Mouse (Mus musculus) gastrocnemius, adult 2 months (tissue): Measurements from ENCODE around the gene Ostc. TPM values are rescaled to one million over a fixed set of nuclear protein-coding genes. Genes with fewer than 3 reads are reported as not detected.

Experiments used
- DNase-seq: peaks from one replicate; pipeline ENCODE4 v3.0.0; 2022
- H3K27ac ChIP-seq: fragments of 200-600 bp; 2 replicates; pipeline ENCODE4 v1.8.1; 2022; ENCODE audit warnings: mild to moderate bottlenecking
- H3K4me3 ChIP-seq: fragments of 200-600 bp; 2 replicates; pipeline ENCODE4 v1.8.1; 2022; ENCODE audit warnings: mild to moderate bottlenecking, moderate library complexity
- CTCF ChIP-seq: fragments of 200-600 bp; IDR thresholded peaks from 2 replicates; pipeline ENCODE4 v1.8.1; 2022; ENCODE audit warnings: antibody characterized with exemption, mild to moderate bottlenecking, moderate library complexity
- intact Hi-C: fragments of 180-260 bp; cut with DNase I; formaldehyde crosslinking; loops from one replicate; pipeline ENCODE4 v1.15.1; 2025
- total RNA-seq, 2 experiments: library from RNA; stranded (reverse); gene quantifications; 2 replicates each; pipeline ENCODE4 v1.2.3; 2021

Gene Ostc
- total RNA-seq, 2 experiments from 2014 or later: 27.9 to 37.7 TPM

DNA sequence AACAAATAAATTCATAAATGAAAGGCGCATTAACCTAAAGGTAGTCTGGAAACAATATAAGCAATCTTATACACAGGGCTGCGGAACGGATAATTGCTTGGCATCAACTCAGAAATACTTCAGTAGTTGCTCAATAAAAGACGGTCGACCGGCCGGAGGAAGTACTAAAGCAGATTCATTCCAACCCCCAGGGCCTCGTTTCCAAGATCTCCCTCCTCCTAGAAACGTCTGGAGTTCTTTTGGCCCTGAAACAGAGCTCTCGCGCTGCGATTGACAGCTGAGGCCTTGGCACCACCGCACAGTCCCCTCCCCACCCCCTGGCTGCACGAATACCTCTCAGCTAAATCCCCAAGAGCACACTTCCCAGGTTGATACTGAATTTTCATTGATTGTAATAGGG is 38.0 kb downstream of the Ostc start:
- Histone ChIP-seq H3K27ac (no peak overlapping the region), H3K4me3 (no peak overlapping the region)
- no peak for DNase-seq
- intact Hi-C loops: no loop called here
- TF ChIP-seq CTCF: no peak

DNA sequence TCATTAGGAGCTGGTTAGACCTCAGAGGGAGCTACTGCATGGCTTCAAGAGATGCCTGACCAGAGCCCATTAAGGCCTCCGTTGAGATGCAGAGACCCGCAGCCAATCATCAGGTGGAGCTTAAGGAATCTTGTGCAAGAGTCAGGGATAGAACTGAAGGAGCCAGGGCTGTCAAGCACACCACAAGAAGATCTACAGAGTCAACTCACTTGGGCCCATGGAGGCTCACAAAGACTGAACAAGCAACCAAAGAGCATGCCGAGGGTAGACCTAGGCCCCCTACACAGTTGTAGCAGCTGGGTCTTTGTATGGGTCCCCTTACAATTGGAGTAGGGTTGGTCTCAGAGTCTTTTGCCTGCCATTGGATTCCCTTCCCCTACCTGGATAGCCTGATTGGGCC is 46.7 kb downstream of the Ostc start:
- no peak overlapping the region for H3K27ac ChIP-seq
- DNase-seq: no peak
- H3K4me3 ChIP-seq: no peak overlapping the region
- intact Hi-C loops: no loop called here
- no peak for TF ChIP-seq CTCF

DNA sequence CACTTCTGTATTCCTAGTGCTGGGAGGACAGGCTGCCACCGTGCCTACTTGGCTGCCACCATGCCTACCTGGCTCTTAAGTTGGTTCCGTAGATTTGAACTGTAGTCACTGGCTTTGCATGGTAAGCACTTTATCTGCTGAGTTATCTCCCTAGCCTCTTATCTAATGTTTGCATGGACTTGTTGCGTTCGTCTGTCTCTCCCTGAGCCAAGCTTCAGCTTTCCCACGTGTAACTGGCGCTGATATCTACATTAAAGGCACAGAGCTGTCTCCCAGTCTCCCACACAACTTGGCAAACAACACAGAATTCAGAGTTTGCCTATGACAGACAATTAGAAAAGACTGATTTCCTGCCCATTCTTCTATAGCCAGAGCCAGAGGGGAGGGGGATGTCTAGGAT is 48.6 kb downstream of the Ostc start:
- no peak overlapping the region for H3K4me3 ChIP-seq
- no peak for TF ChIP-seq CTCF
- intact Hi-C loops: no loop called here
- H3K27ac ChIP-seq: no peak overlapping the region
- no peak for DNase-seq

DNA sequence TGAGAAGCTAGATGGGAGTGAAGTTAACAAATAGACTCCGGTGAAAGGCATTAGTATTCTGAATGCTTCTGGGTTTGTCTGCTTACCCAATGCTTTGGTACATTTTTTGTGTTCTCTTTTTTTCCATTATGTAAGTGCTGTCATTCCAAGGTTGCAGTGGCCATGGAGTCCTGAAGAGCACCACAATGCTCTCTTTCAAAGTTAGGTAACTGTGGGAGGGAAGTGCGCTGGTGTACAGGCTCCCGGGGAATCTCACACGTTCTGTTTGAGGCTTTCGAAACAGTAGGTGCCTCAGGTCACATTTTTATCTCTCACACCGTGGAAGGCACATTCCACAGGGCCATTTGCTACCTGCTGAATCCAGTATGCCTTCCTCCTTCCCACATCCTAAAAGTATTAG is 59.7 kb downstream of the Ostc start:
- intact Hi-C loops: no loop called here
- DNase-seq: no peak
- H3K4me3 ChIP-seq: no peak overlapping the region
- no peak for TF ChIP-seq CTCF
- H3K27ac ChIP-seq: no peak overlapping the region

DNA sequence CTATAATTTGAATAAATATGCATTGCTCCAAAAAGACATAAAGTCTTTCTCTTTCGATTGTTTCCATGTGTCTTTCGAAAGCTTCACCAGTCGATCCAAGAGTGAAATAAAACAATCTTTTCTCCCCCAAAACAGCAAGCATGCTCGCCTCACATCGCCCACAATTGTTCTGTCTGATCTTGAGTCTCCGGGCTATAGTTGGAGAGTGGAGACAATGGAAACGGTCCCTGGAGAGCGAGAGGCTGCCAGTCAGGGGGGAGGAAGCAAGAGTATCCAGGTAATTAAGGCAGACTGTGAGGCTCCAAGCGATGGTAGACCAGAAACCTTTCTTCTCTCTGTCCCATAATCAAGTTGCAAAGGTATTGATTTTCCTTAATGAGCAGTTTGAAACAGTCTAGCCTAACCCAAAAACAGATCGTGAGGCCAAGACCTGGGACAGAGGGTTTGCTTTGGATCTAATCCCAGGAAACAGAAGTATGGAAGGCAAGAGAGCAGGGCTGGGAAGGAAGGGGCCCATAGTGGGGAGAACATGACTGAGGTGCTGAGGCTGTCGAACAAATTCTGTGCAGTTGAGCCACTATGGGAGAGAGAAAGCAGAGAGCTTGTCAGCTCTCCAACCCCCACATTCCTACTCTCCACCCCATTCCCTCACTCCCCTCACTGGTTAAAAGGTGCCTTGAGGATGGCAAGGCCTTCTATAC is 63.0 kb downstream of the Ostc start:
- no peak for TF ChIP-seq CTCF
- H3K27ac ChIP-seq: no peak overlapping the region
- intact Hi-C loops: no loop called here
- no peak for DNase-seq
- no peak overlapping the region for H3K4me3 ChIP-seq

Other genes with a start within 250 kb of the Ostc start
- not detected for gene Etnppl, start 92.0 kb downstream of the Ostc start, total RNA-seq
- gene Rpl34, start 21.0 kb upstream of the Ostc start, total RNA-seq: 100 to 1,000 TPM; 312 to 382 TPM